Mouse (Mus musculus) midbrain, embryonic 12.5 days (tissue): Measurements from ENCODE around the gene Gm42957. TPM values are rescaled to one million over a fixed set of nuclear protein-coding genes. Genes with fewer than 3 reads are reported as not detected.
"Not testable (repeated sequence)": the region's sequence is repeated elsewhere in the genome, so short reads cannot be mapped to it uniquely, and the experiment has no call there.

Experiments used
- ATAC-seq: fragments of 200-750 bp; cut with Nextera tagmentation; 2 replicates; pipeline ENCODE4 v1.8.0; 2017; ENCODE audit warnings: low read depth, moderate TSS enrichment, moderate library complexity; ENCODE audit not compliant: low FRiP score
- H3K27ac ChIP-seq: fragments of 300-500 bp; sonication (generic); replicated peaks from 2 replicates; pipeline ENCODE4 v1.5.1; 2016; ENCODE audit warnings: mild to moderate bottlenecking
- H3K27me3 ChIP-seq: fragments of 300-500 bp; sonication (generic); 2 replicates; pipeline ENCODE4 v1.6.1; 2016; ENCODE audit warnings: mild to moderate bottlenecking
- H3K36me3 ChIP-seq: fragments of 300-500 bp; sonication (generic); 2 replicates; pipeline ENCODE4 v1.6.1; 2016
- H3K4me1 ChIP-seq: fragments of 300-500 bp; sonication (generic); 2 replicates; pipeline ENCODE4 v1.6.1; 2016
- H3K4me2 ChIP-seq: fragments of 300-500 bp; sonication (generic); replicated peaks from 2 replicates; pipeline ENCODE4 v1.6.1; 2016; ENCODE audit warnings: mild to moderate bottlenecking, moderate library complexity
- H3K4me3 ChIP-seq: fragments of 300-500 bp; sonication (generic); 2 replicates; pipeline ENCODE4 v1.5.1; 2016; ENCODE audit warnings: mild to moderate bottlenecking
- H3K9ac ChIP-seq: fragments of 300-500 bp; sonication (generic); replicated peaks from 2 replicates; pipeline ENCODE4 v1.6.1; 2016; ENCODE audit warnings: mild to moderate bottlenecking, moderate library complexity
- H3K9me3 ChIP-seq: fragments of 300-500 bp; sonication (generic); 2 replicates; pipeline ENCODE4 v1.6.1; 2016; ENCODE audit warnings: mild to moderate bottlenecking
- WGBS: fragments of 180-500 bp; shearing (Covaris S2); methylation state at CpG from one replicate; pipeline ENCODE4 v1.1.7; 2016; 5-methylcytosine and 5-hydroxymethylcytosine counted together
- polyA plus RNA-seq: library from polyadenylated mRNA; unstranded; fragments of >200 nt; fragmentation: Nextera tagmentation; extraction: Ambion mirVana; gene quantifications from 2 replicates; pipeline ENCODE4 v1.2.1, GENCODE M21; 2016

Gene Gm42957
- polyA plus RNA-seq, 1 experiment from 2014 or later, result not detected

DNA sequence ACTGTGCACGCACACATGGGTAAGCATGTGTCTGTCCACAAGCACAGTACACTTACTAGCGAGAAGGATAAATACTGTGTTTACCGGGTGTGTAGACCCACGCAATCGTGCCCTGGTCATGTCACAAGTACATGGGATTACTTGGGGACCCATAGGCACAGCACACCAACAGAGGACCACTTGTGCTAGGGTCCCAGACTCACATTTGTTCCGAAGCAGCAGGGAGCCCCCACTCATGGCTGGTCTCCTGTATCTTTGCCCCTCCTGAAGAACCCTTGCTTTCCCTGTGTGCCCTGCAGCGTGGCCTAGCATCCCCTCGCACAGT, 36.2 kb upstream of the Gm42957 start:
- H3K27ac ChIP-seq, result no peak overlapping the region
- H3K9ac ChIP-seq, result no peak overlapping the region
- WGBS, result 44% methylated on average over 8 of the region's 8 CpGs

DNA sequence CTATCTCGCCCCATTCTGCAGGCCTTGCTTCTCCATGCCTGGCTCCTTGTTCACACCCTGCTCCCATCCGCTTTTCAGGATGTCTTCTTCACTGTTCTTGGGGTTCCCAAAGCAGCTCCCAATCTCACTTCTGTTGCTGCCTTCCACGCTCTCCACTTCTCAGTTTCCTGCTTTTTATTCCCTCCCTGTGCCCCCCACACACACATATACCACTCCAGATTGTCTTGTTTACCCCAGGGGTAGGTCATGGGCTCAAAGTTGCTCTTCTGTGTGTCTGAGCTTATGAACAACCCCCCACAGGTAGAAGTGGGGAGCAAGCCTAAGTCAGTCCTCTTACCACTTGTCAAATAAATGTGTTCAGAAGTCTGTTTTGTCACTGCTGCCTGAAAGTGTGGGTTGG, 35.9 kb upstream of the Gm42957 start:
- peaks cover 67% of the 10 kb centered on the region for H3K4me1 ChIP-seq
- peaks cover 34% of the 10 kb centered on the region for H3K27me3 ChIP-seq
- no peak overlapping the region for H3K27ac ChIP-seq
- H3K9me3 ChIP-seq, result no peaks in the 10 kb centered on the region
- no peak for ATAC-seq
- H3K4me2 ChIP-seq, result no peak overlapping the region
- WGBS, result 58% methylated on average over 3 of the region's 3 CpGs
- H3K9ac ChIP-seq, result no peak overlapping the region
- peaks cover 7% of the 10 kb centered on the region for H3K36me3 ChIP-seq
- H3K4me3 ChIP-seq, result no peak overlapping the region

More for the DNA sequence above, 36.2 kb upstream of the Gm42957 start:
- H3K27me3 ChIP-seq, result peaks cover 34% of the 10 kb centered on the region
- no peaks in the 10 kb centered on the region for H3K9me3 ChIP-seq
- no peak for ATAC-seq
- peaks cover 64% of the 10 kb centered on the region for H3K4me1 ChIP-seq
- peaks cover 7% of the 10 kb centered on the region for H3K36me3 ChIP-seq
- no peak overlapping the region for H3K4me3 ChIP-seq
- H3K4me2 ChIP-seq, result peak overlapping the region; percentile 77

DNA sequence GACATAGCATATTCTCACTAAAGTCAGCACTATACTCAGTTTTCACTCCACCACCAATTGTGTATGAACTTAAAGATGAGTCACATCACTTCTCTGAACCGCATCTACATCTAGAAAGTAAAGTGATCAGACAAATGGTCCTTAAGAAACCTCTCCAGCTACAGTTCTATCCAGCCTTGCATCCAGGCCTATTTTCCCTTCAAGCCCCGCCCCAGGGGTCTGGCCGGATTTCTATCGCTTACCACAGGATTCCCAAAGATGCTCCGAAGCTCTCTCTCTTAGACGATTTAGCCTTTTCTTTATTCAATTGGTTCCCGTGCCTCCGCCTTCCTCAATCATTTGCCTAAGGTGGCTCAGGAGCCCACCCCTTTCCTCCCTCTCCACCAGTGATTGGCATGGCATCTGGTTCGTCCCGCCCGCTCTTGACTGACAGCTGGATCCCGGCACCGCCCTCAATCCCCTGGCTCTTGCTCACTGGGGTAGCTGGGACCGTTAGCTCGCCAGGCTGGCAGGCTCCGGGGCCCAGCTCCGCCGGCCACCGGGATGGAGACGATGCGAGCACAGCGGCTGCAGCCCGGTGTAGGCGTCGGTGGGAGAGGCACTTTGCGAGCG, 34.5 kb upstream of the Gm42957 start, which contains the start of gene Lix1l:
Gene Lix1l, plus strand, starts transcription at position 511 of the 612 bp plus-strand sequence.
- Histone ChIP-seq H3K4me2 (peak within 1 kb of the TSS; percentile 70), H3K27ac (peak within 1 kb of the TSS; percentile 97), H3K4me3 (peak within 1 kb of the TSS; percentile 95), H3K4me1 (peaks cover 71% of the 10 kb centered on the region), H3K9ac (peak within 1 kb of the TSS; percentile 98), H3K36me3 (peaks cover 7% of the 10 kb centered on the region), H3K27me3 (peaks cover 23% of the 10 kb centered on the region), H3K9me3 (no peaks in the 10 kb centered on the region)
- 2% methylated on average over 27 of the region's 27 CpGs for WGBS
- peak; percentile 94 for ATAC-seq

DNA sequence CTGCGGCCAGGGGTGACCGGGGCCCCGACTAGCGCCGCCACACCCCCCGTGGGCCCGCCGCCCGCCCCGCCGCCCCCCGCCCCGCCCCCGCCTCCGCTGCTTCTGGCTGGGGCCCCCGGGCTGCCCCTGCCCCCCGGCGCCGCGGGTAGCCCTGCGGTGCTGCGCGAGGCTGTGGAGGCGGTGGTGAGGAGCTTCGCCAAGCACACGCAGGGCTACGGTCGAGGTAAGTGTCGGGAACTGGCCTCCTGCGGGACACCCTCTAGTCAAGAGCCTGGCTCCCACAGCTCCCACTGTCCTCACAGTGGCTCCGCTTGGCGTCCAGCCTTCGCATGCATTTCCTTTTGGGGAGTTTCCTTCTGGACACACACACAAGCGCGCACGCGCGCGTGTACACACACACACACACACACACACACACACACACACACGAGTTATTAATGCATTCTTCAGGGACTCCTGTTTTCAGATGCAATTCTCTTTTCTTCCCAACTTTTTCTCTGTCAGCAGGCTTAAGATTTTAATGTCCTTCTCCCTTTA, 34.0 kb upstream of the Gm42957 start:
- H3K4me2 ChIP-seq, result peak overlapping the region; percentile 70
- WGBS, result under 1% methylated on average over 14 of the region's 40 CpGs
- peaks cover 18% of the 10 kb centered on the region for H3K27me3 ChIP-seq

GRCm38 (mm10) chr3:96601941-96602703, 33.2 kb upstream of the Gm42957 start:
- no peak for ATAC-seq

More for the DNA sequence above, 34.0 kb upstream of the Gm42957 start:
- peak; percentile 71 for ATAC-seq
- H3K4me3 ChIP-seq, result peak overlapping the region; percentile 95
- H3K9ac ChIP-seq, result peak overlapping the region; percentile 98
- H3K9me3 ChIP-seq, result no peaks in the 10 kb centered on the region
- H3K36me3 ChIP-seq, result peaks cover 7% of the 10 kb centered on the region
- H3K27ac ChIP-seq, result peak overlapping the region; percentile 97
- peaks cover 65% of the 10 kb centered on the region for H3K4me1 ChIP-seq

DNA sequence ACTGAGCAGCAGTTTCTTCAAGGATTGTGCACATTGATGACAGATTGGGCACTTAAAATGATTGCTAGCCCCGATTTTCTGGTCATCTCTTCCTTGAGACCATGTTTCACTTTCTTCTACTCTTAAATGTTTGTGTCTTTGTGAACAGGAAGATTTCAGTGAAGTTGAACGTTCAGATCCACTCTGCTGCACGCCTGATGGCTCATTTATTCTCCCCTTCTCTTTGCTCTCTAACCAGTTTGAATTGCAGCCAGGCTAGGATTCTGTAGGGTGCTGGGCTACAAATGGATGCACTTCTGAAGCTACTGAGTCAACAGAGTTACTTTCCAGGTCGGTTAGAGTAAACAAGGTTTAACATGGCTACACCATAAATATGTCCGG, 32.6 kb upstream of the Gm42957 start:
- Histone ChIP-seq H3K4me1 (peaks cover 51% of the 10 kb centered on the region), H3K27me3 (peaks cover 10% of the 10 kb centered on the region), H3K4me2 (peak overlapping the region; percentile 70), H3K36me3 (peaks cover 7% of the 10 kb centered on the region), H3K9me3 (no peaks in the 10 kb centered on the region), H3K27ac (peak overlapping the region; percentile 97), H3K9ac (peak overlapping the region; percentile 98), H3K4me3 (peak overlapping the region; percentile 95)
- WGBS, result 34% methylated on average over 5 of the region's 5 CpGs
- ATAC-seq, result no peak

More at GRCm38 (mm10) chr3:96601941-96602703, 33.2 kb upstream of the Gm42957 start:
- H3K36me3 ChIP-seq, result peaks cover 7% of the 10 kb centered on the region
- H3K4me3 ChIP-seq, result peak overlapping the region; percentile 95
- H3K27ac ChIP-seq, result peak overlapping the region; percentile 97
- H3K4me1 ChIP-seq, result peaks cover 57% of the 10 kb centered on the region
- peaks cover 10% of the 10 kb centered on the region for H3K27me3 ChIP-seq
- H3K9ac ChIP-seq, result peak overlapping the region; percentile 98
- peak overlapping the region; percentile 70 for H3K4me2 ChIP-seq
- 22% methylated on average over 10 of the region's 10 CpGs for WGBS
- no peaks in the 10 kb centered on the region for H3K9me3 ChIP-seq

GRCm38 (mm10) chr3:96603311-96603710, 32.0 kb upstream of the Gm42957 start:
- Histone ChIP-seq H3K4me2 (peak overlapping the region; percentile 70), H3K9ac (peak overlapping the region; percentile 98), H3K27ac (peak overlapping the region; percentile 97), H3K4me3 (peak overlapping the region; percentile 95), H3K27me3 (peaks cover 10% of the 10 kb centered on the region), H3K9me3 (no peaks in the 10 kb centered on the region), H3K4me1 (peaks cover 45% of the 10 kb centered on the region), H3K36me3 (peaks cover 7% of the 10 kb centered on the region)
- 45% methylated on average over 5 of the region's 5 CpGs for WGBS
- ATAC-seq, result no peak

DNA sequence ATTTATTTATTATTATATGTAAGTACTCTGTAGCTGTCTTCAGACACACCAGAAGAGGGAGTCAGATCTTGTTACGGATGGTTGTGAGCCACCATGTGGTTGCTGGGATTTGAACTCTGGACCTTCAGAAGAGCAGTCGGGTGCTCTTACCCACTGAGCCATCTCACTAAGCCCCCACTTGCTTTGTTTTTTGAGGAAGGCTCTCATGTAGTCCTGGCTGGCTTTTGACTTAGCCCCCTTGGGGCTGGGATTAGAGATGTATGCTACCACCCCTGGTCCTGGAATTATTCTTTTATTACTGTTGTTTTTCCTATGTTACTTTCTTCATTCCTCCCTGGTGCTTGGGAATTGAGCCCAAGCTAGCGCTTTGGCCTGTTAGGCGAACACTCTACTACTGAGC, 29.3 kb upstream of the Gm42957 start:
- H3K27me3 ChIP-seq, H3K9ac ChIP-seq, ATAC-seq, H3K36me3 ChIP-seq, H3K4me3 ChIP-seq, H3K9me3 ChIP-seq, H3K4me2 ChIP-seq, H3K27ac ChIP-seq: not testable (repeated sequence)
- peaks cover 33% of the 10 kb centered on the region for H3K4me1 ChIP-seq
- WGBS, result 90% methylated on average over 4 of the region's 4 CpGs

DNA sequence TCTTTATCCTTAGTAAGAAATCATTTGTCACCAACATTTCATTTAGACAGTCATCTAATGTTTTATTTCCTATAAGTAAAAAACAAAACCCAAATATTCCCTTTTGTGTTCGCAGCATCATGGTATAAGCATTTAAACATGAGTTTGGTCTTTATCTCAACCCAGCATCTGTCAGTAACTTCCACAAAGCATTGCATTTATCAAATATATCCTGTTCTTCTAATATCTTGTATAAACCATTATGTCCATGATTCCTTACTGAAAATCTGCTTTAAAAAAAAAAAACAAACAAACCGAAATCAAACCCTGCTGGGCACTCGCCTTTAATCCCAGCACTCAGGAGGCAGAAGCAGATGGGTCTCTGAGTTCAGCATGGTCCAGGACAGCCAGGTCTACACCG, 28.7 kb upstream of the Gm42957 start:
- Histone ChIP-seq H3K27me3 (no peaks in the 10 kb centered on the region), H3K9me3 (no peaks in the 10 kb centered on the region), H3K9ac (no peak overlapping the region), H3K4me1 (peaks cover 33% of the 10 kb centered on the region), H3K27ac (no peak overlapping the region), H3K4me3 (no peak overlapping the region), H3K4me2 (no peak overlapping the region), H3K36me3 (peaks cover 7% of the 10 kb centered on the region)
- no peak for ATAC-seq
- 90% methylated on average over 4 of the region's 4 CpGs for WGBS

DNA sequence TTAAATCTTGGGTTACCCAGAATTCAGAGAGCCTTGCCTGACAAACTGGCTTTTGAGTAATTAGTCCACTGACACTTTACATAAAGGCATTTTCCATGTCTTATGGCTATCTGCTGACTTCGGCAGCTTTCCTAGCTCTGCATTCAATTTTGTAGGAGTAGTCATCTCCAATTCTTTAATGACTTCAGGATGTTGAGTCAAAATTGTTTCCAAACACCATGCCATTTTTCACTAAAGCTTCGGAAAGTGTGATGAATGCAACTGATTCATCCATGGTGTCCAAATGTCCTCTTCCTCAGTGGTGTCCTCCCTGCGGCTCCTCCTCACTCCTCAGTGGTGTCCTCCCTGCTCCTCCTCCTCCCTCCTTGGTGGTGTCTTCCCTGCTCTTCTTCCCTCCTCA, 17.3 kb upstream of the Gm42957 start:
- H3K4me3 ChIP-seq, result no peak overlapping the region
- H3K4me2 ChIP-seq, result no peak overlapping the region
- no peaks in the 10 kb centered on the region for H3K27me3 ChIP-seq
- H3K4me1 ChIP-seq, result no peaks in the 10 kb centered on the region
- H3K36me3 ChIP-seq, result peaks cover 72% of the 10 kb centered on the region
- no peaks in the 10 kb centered on the region for H3K9me3 ChIP-seq
- no peak overlapping the region for H3K9ac ChIP-seq
- WGBS, result 94% methylated on average over 3 of the region's 3 CpGs
- no peak for ATAC-seq
- H3K27ac ChIP-seq, result no peak overlapping the region

GRCm38 (mm10) chr3:96623201-96623600, 12.1 kb upstream of the Gm42957 start:
- Histone ChIP-seq H3K27ac (no peak overlapping the region), H3K27me3 (no peaks in the 10 kb centered on the region), H3K36me3 (peaks cover 59% of the 10 kb centered on the region), H3K9me3 (no peaks in the 10 kb centered on the region), H3K4me2 (no peak overlapping the region), H3K4me3 (no peak overlapping the region), H3K9ac (no peak overlapping the region), H3K4me1 (no peaks in the 10 kb centered on the region)
- 95% methylated on average over 4 of the region's 4 CpGs for WGBS
- ATAC-seq, result no peak
